Mouse (Mus musculus): ENCODE measurements around the gene Dmkn.
A peak's percentile ranks its signal among the peaks of the same experiment; 100 is the strongest.

Dmkn gene

GRCm38 (mm10) chr7:30761769-30762352 lies 1.7 kb upstream of the Dmkn start:
- DNase-seq (ENCODE audit: low spot score in 2 of 2): no peak

- no peak for DNase-seq (ENCODE audit: low spot score in 2 of 2)
Observed at GRCm38 (mm10) chr7:30765173-30765572, 1.6 kb downstream of the Dmkn start.

- no peak for DNase-seq (ENCODE audit: low spot score in 2 of 2)
Observed at GRCm38 (mm10) chr7:30766408-30766807, 2.9 kb downstream of the Dmkn start.

- DNase-seq (ENCODE audit: low spot score in 2 of 2): no peak
Observed at GRCm38 (mm10) chr7:30769236-30769635, 5.7 kb downstream of the Dmkn start.

GRCm38 (mm10) chr7:30776104-30776503 lies 12.5 kb downstream of the Dmkn start:
- DNase-seq (ENCODE audit: low spot score in 2 of 2): no peak

- no peak for DNase-seq (ENCODE audit: low spot score in 2 of 2)
Observed at GRCm38 (mm10) chr7:30777081-30777579, 13.6 kb downstream of the Dmkn start.

- DNase-seq (ENCODE audit: low spot score in 2 of 2): no peak
Observed at GRCm38 (mm10) chr7:30777911-30778310, 14.4 kb downstream of the Dmkn start.

- DNase-seq (ENCODE audit: low spot score in 2 of 2): no peak
Observed at GRCm38 (mm10) chr7:30781792-30782191, 18.2 kb downstream of the Dmkn start.

GRCm38 (mm10) chr7:30782658-30783057 lies 19.1 kb downstream of the Dmkn start:
- no peak for DNase-seq (ENCODE audit: low spot score in 2 of 2)

- DNase-seq (ENCODE audit: low spot score in 2 of 2): no peak
Observed at GRCm38 (mm10) chr7:30785154-30785553, 21.6 kb downstream of the Dmkn start.

- no peak for DNase-seq (ENCODE audit: low spot score in 2 of 2)
Observed at GRCm38 (mm10) chr7:30785721-30786546, 22.4 kb downstream of the Dmkn start.

GRCm38 (mm10) chr7:30787377-30788022 lies 23.9 kb downstream of the Dmkn start, which contains the start of gene Krtdap:
Gene Krtdap (plus strand): TSS chr7:30787896.
- DNase-seq (ENCODE audit: low spot score in 2 of 2): no peak

- no peak for DNase-seq (ENCODE audit: low spot score in 2 of 2)
Observed at GRCm38 (mm10) chr7:30790141-30790540, 26.6 kb downstream of the Dmkn start.

- no peak for DNase-seq (ENCODE audit: low spot score in 2 of 2)
Observed at GRCm38 (mm10) chr7:30791921-30792320, 28.4 kb downstream of the Dmkn start.

GRCm38 (mm10) chr7:30794921-30795320 lies 31.4 kb downstream of the Dmkn start:
- no peak for DNase-seq (ENCODE audit: low spot score in 2 of 2)

GRCm38 (mm10) chr7:30796790-30797189 lies 33.2 kb downstream of the Dmkn start:
- DNase-seq (ENCODE audit: low spot score in 2 of 2): peak in 1 of 2 experiments; percentile 16

GRCm38 (mm10) chr7:30800653-30801052 lies 37.1 kb downstream of the Dmkn start:
- DNase-seq (ENCODE audit: low spot score in 2 of 2): no peak

- DNase-seq (ENCODE audit: low spot score in 2 of 2): no peak
Observed at GRCm38 (mm10) chr7:30803256-30803655, 39.7 kb downstream of the Dmkn start.

- no peak for DNase-seq (ENCODE audit: low spot score in 2 of 2)
Observed at GRCm38 (mm10) chr7:30804026-30804715, 40.6 kb downstream of the Dmkn start.

- DNase-seq (ENCODE audit: low spot score in 2 of 2): no peak
Observed at GRCm38 (mm10) chr7:30805924-30806323, 42.4 kb downstream of the Dmkn start.

- DNase-seq (ENCODE audit: low spot score in 2 of 2): no peak
Observed at GRCm38 (mm10) chr7:30810319-30810718, 46.8 kb downstream of the Dmkn start.

- DNase-seq (ENCODE audit: low spot score in 2 of 2): no peak
Observed at GRCm38 (mm10) chr7:30811757-30812290, 48.3 kb downstream of the Dmkn start.
